Mouse (Mus musculus) brain, embryonic 18.5 days (tissue): ENCODE measurements around the gene Shh.

Experiments
- DNase-seq: peaks from one replicate; pipeline ENCODE4 v3.0.0-alpha.2; 2012; ENCODE audit warnings: low read depth, low spot score

Shh gene

DNA sequence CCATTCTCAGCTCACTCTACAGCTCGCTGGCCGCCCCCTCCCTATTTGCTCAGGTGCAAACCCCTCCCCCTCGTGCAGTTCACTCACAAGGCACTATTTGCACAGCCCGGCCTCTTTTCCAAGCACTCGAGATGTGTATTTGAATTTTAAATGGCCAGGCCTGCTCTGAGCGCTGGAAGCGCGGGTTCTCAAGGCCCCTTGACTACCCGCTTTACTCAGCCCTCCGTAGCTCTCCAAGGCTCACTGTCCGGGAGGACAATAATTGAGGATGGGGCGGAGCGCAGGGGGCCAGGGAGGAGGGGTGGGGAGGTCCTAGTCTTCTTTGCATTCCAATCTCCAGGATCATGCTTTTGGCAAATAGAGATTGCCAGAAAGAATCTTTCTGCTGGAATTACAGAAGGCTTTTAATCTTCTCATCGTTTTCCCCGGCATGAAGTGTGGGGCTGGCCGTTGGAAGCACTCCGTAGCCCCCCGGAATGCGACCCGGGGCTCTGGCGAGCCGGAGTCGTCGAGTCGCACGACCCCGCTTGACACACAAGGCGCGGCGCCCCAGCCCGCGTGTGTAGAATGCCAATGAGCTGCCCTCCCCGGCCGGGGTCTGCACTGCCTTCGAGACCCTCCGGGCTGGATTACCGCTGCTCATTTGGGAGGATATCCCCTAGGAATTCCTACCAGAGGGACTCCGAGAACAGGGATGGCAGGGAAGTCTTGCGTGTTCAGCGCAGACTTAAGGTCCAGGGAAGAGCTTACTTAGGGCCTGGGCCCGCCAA is 7.4 kb downstream of the Shh start:
- no peak for DNase-seq

DNA sequence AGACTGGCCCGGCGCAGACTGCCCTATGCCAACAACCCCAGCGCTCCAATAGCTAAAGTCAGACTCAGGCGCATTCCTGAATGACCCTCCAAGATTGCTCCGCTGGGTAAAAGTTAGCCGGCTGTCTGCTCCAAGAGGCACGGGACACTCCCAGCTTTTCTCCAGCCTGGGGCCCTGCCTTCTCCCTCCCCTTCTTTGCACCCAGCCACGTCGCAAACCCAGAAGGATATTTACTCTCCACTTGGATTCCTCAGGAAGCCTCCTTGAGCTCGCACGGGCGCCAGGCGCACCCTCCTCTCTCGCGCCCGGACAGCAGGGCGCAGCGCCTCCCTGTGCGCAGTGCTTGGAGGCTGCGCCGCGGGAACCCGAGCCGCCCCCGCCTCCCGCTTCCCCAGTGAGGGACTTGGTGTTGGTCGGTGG is 8.2 kb downstream of the Shh start:
- DNase-seq: no peak

- no peak for DNase-seq
Measured at GRCm38 (mm10) chr5:28457921-28458641, 9.0 kb downstream of the Shh start.

GRCm38 (mm10) chr5:28456366-28456765 is 10.7 kb downstream of the Shh start:
- DNase-seq: no peak

DNA sequence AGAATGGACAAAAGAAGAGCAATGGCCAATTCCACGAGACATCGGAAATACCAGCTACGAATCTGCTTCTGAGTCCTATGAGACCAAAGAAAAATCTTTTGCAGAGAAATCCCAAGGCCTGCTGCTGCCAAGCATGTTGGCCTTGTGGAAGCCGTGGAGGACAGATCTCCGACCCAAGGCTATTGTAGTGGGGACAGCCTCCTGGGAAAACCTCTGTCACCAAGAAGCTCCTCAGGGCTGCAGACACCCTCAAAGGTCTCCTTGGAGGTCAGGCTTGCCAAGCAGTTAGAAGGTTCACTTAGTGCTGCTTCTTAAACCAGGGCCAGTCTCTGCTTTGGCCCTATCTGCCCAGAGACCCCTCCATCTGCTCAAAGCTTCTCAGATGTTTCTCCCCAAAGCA is 11.3 kb downstream of the Shh start:
- no peak for DNase-seq

DNA sequence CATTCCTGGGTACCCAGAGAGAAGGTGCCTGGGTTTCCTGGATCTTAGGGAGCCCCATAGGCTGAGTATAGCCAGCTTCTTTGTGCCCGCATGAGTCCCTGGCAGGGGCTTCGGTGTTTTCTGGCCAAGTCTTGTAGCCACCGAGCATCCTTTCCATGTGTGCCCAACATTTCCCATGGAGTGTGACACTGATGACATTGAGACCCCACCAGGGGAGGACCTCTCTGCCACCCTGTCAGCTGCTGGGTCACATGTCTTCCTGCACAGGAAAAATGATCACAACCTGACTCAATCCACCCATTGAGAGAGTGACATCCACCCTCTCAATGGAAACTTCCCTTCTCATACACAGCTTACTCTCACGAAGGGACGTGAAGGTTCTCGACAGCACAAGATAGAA is 12.5 kb downstream of the Shh start:
- DNase-seq: no peak

- DNase-seq: no peak
Measured at GRCm38 (mm10) chr5:28453523-28453922, 13.5 kb downstream of the Shh start.

GRCm38 (mm10) chr5:28453086-28453485 is 14.0 kb downstream of the Shh start:
- no peak for DNase-seq

DNA sequence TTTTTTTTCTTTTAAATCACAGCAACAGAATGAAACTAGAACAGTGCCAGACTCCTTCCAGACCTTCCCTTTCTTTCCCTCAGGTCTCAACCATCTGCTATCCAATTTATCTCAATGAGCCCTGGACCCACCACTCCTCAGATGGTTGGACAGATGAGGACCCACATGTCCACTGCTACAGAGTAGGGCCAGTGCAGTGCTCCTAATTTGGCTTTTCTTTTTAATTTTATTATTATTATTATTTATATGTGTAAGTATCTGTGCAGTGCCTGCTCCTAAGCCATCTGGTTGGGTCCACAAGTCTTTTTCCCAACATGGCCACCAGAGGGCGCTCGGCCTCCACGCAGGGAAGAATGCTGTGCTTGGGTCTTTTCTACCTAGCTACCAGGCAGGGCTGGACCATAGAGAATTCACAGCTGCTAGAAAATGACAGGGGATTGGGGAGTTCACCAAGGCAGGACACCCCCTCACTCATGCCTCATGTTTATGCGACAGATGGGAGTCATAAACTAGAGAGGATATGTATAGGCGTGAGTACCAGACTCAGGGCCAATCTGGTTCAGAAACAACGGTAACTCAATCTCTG is 15.9 kb downstream of the Shh start:
- DNase-seq: no peak

- DNase-seq: no peak
Measured at GRCm38 (mm10) chr5:28450126-28450890, 16.7 kb downstream of the Shh start.

GRCm38 (mm10) chr5:28425926-28426325 is 41.1 kb downstream of the Shh start:
- no peak for DNase-seq

DNA sequence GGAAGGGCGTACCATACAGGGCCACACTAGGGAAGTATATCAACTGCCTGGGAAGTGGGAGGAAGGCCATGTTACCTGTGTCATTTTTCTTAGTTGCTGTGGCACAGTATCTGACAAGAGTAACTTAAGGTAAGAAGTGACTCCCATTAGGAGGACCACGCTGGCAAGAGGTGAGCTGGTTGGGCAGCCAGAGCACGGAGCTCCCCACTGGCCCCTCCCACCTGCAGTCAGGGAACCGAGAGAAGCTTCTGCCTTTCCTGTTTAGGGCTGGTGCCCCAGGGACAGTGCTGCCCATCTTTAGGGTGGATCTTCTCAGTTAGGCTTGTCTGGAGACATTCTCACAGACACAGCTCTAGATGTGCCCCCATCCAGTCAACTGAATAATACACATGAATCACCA is 43.3 kb downstream of the Shh start:
- no peak for DNase-seq

GRCm38 (mm10) chr5:28419640-28420265 is 47.3 kb downstream of the Shh start:
- DNase-seq: no peak

DNA sequence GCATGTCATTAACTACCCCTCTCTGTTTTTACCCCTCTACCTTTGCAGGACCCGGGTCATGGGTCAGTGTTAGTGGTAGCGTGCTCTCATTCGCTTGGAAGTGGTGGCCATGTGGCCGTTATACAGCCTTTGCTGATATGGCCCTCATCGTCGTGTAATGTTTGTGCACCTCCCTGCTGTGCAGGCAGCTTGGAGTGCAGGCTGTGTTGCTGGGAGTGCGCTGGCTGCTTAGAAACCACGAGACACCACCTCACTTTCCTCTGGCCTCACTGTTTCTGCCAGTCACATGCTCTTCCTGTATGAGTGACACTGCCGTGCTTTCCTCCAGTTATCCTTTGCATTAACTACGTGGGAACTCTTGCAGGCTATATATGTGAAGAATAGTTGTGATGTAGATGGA is 48.3 kb downstream of the Shh start:
- DNase-seq: no peak

- no peak for DNase-seq
Measured at GRCm38 (mm10) chr5:28416029-28416428, 51.0 kb downstream of the Shh start.

GRCm38 (mm10) chr5:28414076-28414475 is 53.0 kb downstream of the Shh start:
- DNase-seq: no peak

DNA sequence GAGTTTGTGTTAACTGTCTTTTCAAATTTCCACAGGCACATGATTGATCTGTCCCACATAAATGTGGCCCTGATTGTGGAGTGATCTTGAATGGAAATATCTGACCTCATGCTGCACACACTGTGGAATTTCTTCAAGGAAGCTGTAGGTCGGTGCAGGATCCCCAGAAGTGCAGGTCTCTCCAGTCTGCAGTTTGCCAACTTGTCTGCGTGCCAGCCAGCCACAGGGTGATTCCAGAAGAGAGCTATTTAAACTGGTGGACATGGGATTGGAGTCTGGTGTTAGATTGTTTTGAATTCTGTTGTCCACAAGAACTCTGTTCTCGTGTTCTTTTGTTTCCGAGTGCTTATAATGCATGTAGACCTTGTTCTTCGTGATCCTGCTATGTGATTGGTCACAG is 53.5 kb downstream of the Shh start:
- DNase-seq: no peak

DNA sequence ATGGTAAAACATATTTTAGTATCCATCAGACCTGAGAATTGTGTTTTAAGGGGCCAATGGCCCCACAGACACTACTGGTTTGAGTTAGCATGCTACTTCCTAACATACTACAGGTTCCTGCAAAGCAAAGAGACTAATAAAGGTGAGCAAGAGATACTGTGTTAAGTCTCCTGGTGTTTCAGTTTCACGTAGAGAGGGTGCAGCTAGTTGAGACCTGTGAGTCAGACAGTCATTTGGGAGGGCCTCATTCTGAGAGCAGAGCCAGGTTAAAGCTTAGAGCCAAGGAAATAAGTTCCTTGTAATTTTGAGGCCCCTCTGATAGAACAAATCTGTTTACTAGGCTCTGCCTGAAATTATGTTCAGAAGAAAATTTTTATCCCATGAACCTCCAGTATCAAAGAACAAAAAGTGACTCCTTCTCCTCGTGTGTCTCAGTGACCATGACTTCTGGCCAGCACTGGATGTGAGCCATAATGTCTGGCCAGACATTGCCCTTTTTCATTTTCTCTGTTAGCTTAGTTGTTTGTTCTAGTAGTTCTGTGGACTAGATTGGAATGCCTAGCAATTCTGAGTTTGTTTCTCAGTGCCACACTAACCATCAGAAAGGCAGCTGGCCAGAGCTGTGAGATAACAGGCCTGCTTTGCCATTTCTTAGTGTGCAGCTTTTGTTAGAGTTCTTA is 54.9 kb downstream of the Shh start:
- DNase-seq: no peak
